Mouse (Mus musculus): ENCODE data around the gene Wnt6. TPM values are rescaled to one million over a fixed set of nuclear protein-coding genes. Genes with fewer than 3 reads are reported as not detected.
A peak's percentile ranks its signal among the peaks of the same experiment; 100 is the strongest.
"Not testable (repeated sequence)": the region's sequence is repeated elsewhere in the genome, so short reads cannot be mapped to it uniquely, and the experiment has no call there.

Wnt6 gene
- polyA plus RNA-seq, 1 experiment from 2014 or later: not detected

DNA sequence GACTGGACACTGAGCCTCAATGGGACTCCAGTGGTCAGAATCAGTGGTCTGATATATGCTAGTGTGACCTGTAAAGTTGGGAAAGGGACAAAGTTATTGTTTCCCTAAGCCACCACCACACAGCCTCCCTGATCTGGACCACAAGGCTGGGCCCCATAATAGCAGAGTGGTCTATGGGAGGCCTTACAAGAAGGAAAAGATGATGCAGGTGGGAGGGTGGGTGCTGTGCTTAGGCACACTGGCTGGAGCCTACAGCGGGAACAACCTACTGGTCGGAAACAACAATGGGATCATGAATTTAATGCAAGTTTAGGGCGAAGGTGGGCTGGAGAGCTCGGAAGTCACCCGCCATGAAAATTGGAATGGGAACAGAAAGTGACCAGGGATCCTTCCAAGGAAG lies 34.2 kb downstream of the Wnt6 start:
- no peak for ATAC-seq
- H3K27me3 ChIP-seq: peaks cover 65% of the 10 kb centered on the region
- DNase-seq (ENCODE audit: low read depth, low spot score): no peak
- in situ Hi-C loops (cut with MboI; ENCODE audit: low pct_unique_long_range_greater_than_20kb): no loop called here
- TF ChIP-seq CTCF (IDR thresholded peaks at IDR 0.05): no peak
- ChIA-PET POLR2A (no interaction called here), CTCF (no interaction called here)

DNA sequence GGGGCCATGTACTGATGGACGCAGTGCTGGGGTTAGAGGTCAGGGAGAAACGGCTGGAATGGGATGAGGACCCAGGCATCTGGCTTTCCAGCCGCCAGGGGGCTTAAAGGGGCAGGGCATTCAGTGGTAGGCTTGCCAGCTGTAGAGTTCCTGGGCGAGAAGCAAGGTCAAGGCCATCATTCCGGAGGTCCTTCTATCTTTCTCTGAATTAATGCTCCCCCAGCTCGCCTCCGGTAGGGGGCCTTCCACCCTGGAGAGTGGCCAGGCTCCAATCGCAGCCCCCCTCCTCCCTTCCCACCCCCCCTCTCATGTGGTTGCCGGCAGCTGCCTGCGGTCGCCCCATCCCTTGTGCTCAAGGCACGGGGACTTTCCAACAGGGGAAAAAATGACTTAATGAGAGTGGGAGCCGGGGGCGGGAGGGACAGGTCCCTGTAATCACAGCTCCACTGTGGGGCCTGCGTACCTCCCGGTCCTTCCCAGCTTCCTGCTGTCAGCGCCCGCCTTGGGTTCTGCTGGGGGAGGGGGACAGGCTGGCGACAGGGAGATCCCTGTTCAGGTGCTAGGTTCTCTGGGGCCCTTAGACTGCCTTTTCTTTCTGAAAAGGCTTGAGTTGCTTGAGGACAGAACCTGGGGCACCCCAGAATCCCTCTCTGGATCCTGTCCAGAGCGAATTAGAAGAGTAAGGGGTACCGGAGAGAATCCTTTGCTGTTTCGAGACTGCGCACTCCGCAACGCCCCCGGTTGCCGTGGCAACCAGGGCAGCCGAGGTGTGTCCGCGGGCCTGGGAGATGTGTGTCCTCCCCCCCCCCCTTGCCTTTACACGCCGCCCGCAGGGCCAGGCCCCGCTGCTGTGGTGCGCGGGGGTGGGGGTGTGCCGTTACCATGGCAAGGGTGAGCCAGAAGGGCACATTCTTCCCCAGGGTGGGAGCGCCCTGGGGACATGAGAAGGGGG lies 34.9 kb downstream of the Wnt6 start:
- peaks cover 60% of the 10 kb centered on the region for H3K27me3 ChIP-seq
- no peak for TF ChIP-seq CTCF (IDR thresholded peaks at IDR 0.05)
- ChIA-PET CTCF (interaction anchor here (1.3 to 2.3 kb wide), 4 partner anchors 11 to 44 kb away, joined by 3 to 26 read pairs (median 10); no protein-coding TSS in a partner anchor), POLR2A (interaction anchor here (0.5 kb wide), 1 partner anchor 44 kb away, joined by 3 read pairs; no protein-coding TSS in a partner anchor)
- in situ Hi-C loops (cut with MboI; ENCODE audit: low pct_unique_long_range_greater_than_20kb): no loop called here
- DNase-seq (ENCODE audit: low read depth, low spot score) (no peak), ATAC-seq (no peak)

DNA sequence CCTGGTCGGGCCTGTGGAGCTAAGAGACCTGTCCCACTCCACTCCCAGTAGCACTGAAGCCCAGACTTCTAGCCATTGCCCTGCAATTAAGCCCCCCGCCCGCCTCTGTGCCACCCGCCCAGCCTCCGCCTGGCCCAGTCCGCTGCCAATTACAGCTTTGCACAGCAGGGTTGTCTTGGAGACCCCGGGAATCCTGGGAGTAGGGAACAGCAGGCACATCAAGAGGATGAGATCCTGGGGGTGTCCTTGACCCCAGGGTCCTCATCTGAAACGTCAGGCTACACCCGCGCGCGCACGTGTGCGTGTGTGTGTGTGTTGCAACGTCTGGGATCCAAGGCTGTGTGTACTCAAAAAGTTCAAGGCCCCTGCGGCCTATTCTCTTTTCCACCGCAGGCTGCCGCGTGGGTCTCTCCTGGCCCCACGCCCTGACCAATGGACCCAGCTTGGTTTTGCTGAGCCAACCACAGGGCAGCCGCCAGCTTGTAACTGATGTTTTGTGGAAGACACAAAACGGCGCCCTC lies 35.9 kb downstream of the Wnt6 start:
- in situ Hi-C loops (cut with MboI; ENCODE audit: low pct_unique_long_range_greater_than_20kb): no loop called here
- ChIA-PET CTCF (interaction anchor here (0.9 to 2.3 kb wide), 11 partner anchors 9 to 224 kb away, joined by 3 to 26 read pairs (median 6); partner anchors contain the start of gene Wnt6), POLR2A (interaction anchor here (0.5 to 1.3 kb wide), 2 partner anchors 22 to 45 kb away, joined by 3 read pairs; no protein-coding TSS in a partner anchor)
- H3K27me3 ChIP-seq: peaks cover 62% of the 10 kb centered on the region
- ATAC-seq: no peak
- no peak for TF ChIP-seq CTCF (IDR thresholded peaks at IDR 0.05)
- DNase-seq (ENCODE audit: low read depth, low spot score): no peak

DNA sequence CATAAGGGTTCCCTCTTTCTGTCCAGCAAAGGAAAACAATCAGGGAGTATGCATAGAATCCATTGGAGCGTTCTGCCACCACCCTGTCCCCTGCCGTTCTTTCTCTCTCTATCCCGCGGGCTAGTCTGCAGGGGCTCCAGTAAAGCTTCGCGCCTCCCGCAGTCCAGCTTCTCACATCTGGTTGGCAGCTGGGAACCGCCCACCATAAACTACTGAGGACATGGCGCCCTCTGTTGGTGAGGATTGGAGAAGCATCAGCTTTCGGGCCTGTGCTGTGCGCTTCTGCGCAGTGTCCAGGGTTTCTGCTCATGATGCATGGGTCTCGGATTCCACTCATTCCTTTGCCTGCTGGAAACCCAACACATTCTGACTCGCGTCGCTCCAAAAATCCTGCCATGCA lies 36.4 kb downstream of the Wnt6 start:
- ChIA-PET POLR2A (interaction anchor here (0.6 to 1.3 kb wide), 2 partner anchors 23 to 45 kb away, joined by 3 read pairs; no protein-coding TSS in a partner anchor), CTCF (interaction anchor here (0.8 to 2.3 kb wide), 13 partner anchors 9 to 225 kb away, joined by 3 to 26 read pairs (median 5); partner anchors contain the start of gene Wnt6)
- in situ Hi-C loops (cut with MboI; ENCODE audit: low pct_unique_long_range_greater_than_20kb): no loop called here
- ATAC-seq: peak; percentile 63
- peaks cover 58% of the 10 kb centered on the region for H3K27me3 ChIP-seq
- DNase-seq (ENCODE audit: low read depth, low spot score): peak; percentile 20
- no peak for TF ChIP-seq CTCF (IDR thresholded peaks at IDR 0.05)

DNA sequence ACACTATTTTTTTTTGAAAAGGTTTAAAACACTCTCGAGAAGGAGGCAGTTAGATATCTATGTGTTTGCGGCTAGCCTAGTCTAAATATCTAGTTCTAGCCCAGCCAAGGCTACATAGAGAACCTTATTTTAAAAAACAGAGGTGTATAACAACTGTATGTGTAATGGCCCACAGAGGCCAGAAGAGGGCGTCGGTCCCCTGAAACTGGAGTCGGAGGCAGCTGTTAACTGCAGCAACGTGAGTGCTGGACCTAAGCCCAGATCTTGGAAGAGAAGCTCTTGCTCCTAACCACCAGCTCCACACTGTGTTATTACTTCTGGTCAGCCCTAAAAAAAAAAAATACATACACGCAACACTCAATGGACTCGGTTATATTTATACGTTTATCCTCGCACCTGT lies 37.3 kb downstream of the Wnt6 start:
- ChIA-PET CTCF (interaction anchor here (0.8 to 2.3 kb wide), 7 partner anchors 8 to 43 kb away, joined by 3 to 26 read pairs (median 5); partner anchors contain the start of gene Wnt6), POLR2A (interaction anchor here (1.3 kb wide), 1 partner anchor 24 kb away, joined by 3 read pairs; no protein-coding TSS in a partner anchor)
- DNase-seq (ENCODE audit: low read depth, low spot score): no peak
- TF ChIP-seq CTCF (IDR thresholded peaks at IDR 0.05): no peak
- ATAC-seq: no peak
- peaks cover 50% of the 10 kb centered on the region for H3K27me3 ChIP-seq
- in situ Hi-C loops (cut with MboI; ENCODE audit: low pct_unique_long_range_greater_than_20kb): no loop called here

DNA sequence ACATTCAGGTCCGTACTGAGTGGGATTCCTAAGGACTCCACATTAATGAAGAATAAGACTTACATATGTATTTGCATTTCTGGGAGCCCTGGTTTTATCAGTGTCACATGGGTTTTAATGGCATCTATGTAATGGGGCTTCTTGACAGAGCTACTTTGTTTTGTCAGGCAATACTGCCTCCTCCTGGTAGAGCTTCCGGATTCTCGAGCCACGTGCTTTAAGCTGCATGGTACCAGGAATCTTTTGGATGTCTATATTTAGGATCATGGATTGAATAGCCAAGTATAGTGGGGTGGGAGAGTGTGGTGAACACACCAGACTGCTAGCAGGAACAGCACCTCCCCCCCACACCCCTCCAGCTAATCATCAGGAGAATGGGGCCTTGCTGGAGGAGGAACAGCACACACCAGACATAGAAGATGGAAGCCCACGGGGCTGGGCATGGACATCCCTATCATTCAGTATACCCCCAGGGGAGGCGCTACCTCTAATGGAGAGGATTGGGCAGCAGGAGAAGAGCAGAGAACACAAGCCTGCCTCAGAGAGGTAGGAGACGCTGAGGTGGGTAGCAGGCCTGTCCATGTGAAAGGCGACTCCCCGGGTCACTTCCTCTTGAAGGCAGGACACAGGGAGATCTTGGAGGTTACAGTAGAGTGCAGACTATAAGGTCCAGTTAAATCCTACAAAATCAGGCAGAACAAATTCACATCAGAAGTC lies 43.4 kb downstream of the Wnt6 start:
- DNase-seq (ENCODE audit: low read depth, low spot score): no peak
- no peak for ATAC-seq
- ChIA-PET CTCF (no interaction called here), POLR2A (no interaction called here)
- in situ Hi-C loops (cut with MboI; ENCODE audit: low pct_unique_long_range_greater_than_20kb): no loop called here
- H3K27me3 ChIP-seq: peaks cover 29% of the 10 kb centered on the region
- TF ChIP-seq CTCF (IDR thresholded peaks at IDR 0.05): no peak

DNA sequence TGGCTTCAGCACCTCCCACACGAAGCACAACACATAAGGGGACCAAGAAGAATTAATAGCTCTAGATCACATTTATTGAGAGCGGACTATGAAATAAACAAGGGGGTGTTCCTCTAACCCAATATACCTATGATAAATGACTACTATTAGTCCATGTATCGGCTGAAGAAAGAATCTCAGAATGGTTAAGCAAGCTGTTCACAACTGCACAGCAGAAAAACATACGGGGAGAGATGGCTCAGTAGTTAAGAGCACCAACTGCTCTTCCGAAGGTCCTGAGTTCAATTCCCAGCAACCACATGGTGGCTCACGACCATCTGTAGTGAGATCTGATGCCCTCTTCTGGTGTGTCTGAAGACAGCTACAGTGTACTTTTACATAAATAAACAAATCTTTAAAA lies 44.3 kb downstream of the Wnt6 start:
- POLR2A ChIA-PET; CTCF ChIA-PET; in situ Hi-C loops (cut with MboI; ENCODE audit: low pct_unique_long_range_greater_than_20kb); DNase-seq (ENCODE audit: low read depth, low spot score); ATAC-seq: not testable (repeated sequence)
- peaks cover 27% of the 10 kb centered on the region for H3K27me3 ChIP-seq

- TF ChIP-seq CTCF (IDR thresholded peaks at IDR 0.05): no peak
- no peak for DNase-seq (ENCODE audit: low read depth, low spot score)
These were observed 45.0 kb downstream of the Wnt6 start for GRCm38 (mm10) chr1:74816612-74817199.

DNA sequence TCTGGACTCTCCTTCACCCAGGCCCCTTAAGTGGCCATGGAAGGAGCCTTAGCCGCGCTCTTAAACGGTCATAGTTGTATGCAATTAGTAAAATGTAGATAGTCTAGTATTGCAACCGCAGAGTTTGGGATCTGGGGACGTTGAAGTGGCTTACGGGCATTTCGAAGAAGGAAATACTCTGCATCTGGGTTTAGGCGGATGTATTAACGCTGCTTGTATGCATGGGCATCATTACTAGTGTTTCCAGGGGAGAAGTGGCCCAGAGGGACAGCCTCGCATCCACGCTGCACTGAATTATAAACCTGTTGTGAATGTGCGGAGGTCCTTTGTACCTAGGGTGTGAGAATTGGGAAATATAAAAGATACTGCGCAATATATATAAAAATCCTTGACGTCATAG lies 45.5 kb downstream of the Wnt6 start:
- DNase-seq (ENCODE audit: low read depth, low spot score) (no peak), ATAC-seq (peak; percentile 35)
- H3K27me3 ChIP-seq: peaks cover 23% of the 10 kb centered on the region
- CTCF ChIA-PET: interaction anchor here (1.1 kb wide), 1 partner anchor 9 kb away, joined by 5 read pairs; no protein-coding TSS in a partner anchor
- in situ Hi-C loops (cut with MboI; ENCODE audit: low pct_unique_long_range_greater_than_20kb): no loop called here
- TF ChIP-seq CTCF (IDR thresholded peaks at IDR 0.05): no peak
- POLR2A ChIA-PET: interaction anchor here (0.8 kb wide), 1 partner anchor 173 kb away, joined by 3 read pairs; no protein-coding TSS in a partner anchor

More at GRCm38 (mm10) chr1:74816612-74817199, 45.0 kb downstream of the Wnt6 start:
- peak; percentile 54 for ATAC-seq
- ChIA-PET CTCF (interaction anchor here (1.1 kb wide), 1 partner anchor 8 kb away, joined by 5 read pairs; no protein-coding TSS in a partner anchor), POLR2A (interaction anchor here (0.8 kb wide), 1 partner anchor 173 kb away, joined by 3 read pairs; no protein-coding TSS in a partner anchor)
- H3K27me3 ChIP-seq: peaks cover 25% of the 10 kb centered on the region
- in situ Hi-C loops (cut with MboI; ENCODE audit: low pct_unique_long_range_greater_than_20kb): no loop called here

DNA sequence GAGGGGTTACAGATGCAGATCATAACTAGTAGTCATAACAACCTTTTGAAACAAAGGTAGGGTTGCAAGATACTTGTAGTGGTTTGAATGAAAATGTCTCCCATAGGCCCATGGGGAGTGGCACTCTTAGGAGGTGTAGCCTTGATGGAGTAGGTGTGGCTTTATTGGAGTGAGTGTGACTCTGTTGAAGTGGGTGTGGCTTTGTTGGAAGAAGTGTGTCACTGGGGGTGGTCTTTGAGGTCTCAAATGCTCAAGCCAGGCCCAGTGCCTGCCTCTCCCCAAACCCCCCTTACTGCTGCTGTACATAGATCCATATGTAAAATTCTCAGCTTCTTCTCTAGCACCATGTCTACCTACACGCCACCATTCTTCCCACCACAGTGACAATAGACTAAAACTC lies 46.8 kb downstream of the Wnt6 start:
- in situ Hi-C loops (cut with MboI; ENCODE audit: low pct_unique_long_range_greater_than_20kb): no loop called here
- POLR2A ChIA-PET: no interaction called here
- CTCF ChIA-PET: interaction anchor here (1.2 kb wide), 1 partner anchor 8 kb away, joined by 3 read pairs; no protein-coding TSS in a partner anchor
- DNase-seq (ENCODE audit: low read depth, low spot score) (no peak), ATAC-seq (no peak)
- no peak for TF ChIP-seq CTCF (IDR thresholded peaks at IDR 0.05)
- peaks cover 23% of the 10 kb centered on the region for H3K27me3 ChIP-seq
